Mouse (Mus musculus) liver, adult 2 months (tissue): ENCODE results near the gene Sptssb.

Source experiments
- CTCF ChIP-seq: fragments of 200-500 bp; IDR thresholded peaks from 2 replicates; pipeline ENCODE4 v1.5.1; 2011; ENCODE audit warnings: low read depth, low read length, control low read depth
- POLR2A ChIP-seq: fragments of 200-500 bp; IDR thresholded peaks from 2 replicates; pipeline ENCODE4 v1.6.1; 2011; ENCODE audit warnings: low read length, control low read depth; ENCODE audit not compliant: insufficient read depth; ENCODE audit errors: extremely low read depth

- TF ChIP-seq POLR2A (no peak), CTCF (0 out of 2 replicates have a peak, but pooled peaks have one; percentile 15)
Measured at GRCm38 (mm10) chr3:69908074-69908473, 48.3 kb upstream of the Sptssb start.
